Mouse (Mus musculus) cortical plate, adult 2 months (tissue): ENCODE measurements around the gene Gca.

Experiments
- CTCF ChIP-seq: fragments of 200-500 bp; IDR thresholded peaks from 2 replicates; pipeline ENCODE4 v1.5.1; 2011; ENCODE audit warnings: mild to moderate bottlenecking, control low read depth, low read length; ENCODE audit not compliant: insufficient read depth; ENCODE audit errors: extremely low read depth
- POLR2A ChIP-seq: fragments of 200-500 bp; IDR thresholded peaks from 2 replicates; pipeline ENCODE4 v1.6.1; 2011; ENCODE audit warnings: mild to moderate bottlenecking, low read length, control low read depth; ENCODE audit not compliant: insufficient read depth; ENCODE audit errors: extremely low read depth

DNA sequence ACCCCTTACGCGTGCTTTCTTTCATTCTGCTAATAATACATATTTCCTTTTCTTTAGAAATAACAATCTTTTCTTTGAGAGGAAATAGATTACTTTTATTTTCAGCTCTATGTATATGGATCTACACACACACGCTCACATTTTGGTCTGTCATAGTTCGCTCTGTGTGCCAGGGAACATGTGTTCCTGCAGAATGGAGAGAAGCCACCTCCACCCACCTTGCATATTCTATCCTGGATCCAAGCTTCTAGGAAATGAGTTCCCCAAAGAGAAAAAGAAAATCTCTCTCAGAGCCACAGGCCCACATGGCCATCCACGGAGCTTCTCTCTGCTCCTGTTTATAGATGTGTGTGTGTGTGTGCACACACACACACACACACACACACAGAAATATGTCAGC, 35.7 kb upstream of the Gca start:
- TF ChIP-seq CTCF (no peak), POLR2A (no peak)
